Mouse (Mus musculus) thymus, postnatal 10 days (tissue): ENCODE data around the gene Col16a1.

ENCODE experiments used
- DNase-seq, 2 experiments: peaks; one replicate each; pipeline ENCODE4 v3.0.0; 2021; ENCODE audit warnings: low spot score in 2 of 2

Gene Col16a1

DNA sequence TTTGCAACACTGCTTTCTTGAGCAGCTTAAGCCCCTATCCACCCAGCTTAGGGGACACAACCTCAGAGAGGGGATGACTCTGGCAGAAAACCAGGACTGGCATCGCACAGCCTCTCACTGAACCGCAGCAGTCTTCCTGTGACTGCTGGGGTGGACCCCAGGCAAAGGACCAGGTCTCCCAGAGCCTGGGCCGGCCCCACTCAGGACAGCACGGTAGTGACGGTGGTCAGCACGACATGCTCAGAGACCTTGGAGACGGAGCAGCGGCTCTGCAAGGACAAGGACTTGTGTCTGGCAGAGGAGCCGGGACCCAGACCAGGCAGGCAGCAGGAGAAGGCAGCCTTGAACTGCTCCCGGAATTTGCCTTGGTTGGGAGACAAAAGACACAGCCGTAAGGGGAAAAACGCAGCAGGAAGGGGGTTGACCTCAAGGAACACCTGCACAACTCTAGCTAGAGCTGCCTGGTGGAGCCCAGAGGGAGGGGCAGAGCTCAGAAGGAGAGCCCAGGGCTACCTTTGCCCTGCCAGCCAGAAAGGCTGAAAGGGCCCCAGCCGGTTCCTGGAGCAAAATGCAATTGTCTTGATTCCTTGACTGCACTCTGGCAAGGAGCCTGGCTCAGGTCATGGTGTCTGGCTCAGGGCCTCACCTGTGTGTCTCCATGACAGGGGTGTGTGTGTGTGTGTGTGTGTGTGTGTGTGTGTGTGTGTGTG lies 83.2 kb downstream of the Col16a1 start:
- DNase-seq, result no peak

DNA sequence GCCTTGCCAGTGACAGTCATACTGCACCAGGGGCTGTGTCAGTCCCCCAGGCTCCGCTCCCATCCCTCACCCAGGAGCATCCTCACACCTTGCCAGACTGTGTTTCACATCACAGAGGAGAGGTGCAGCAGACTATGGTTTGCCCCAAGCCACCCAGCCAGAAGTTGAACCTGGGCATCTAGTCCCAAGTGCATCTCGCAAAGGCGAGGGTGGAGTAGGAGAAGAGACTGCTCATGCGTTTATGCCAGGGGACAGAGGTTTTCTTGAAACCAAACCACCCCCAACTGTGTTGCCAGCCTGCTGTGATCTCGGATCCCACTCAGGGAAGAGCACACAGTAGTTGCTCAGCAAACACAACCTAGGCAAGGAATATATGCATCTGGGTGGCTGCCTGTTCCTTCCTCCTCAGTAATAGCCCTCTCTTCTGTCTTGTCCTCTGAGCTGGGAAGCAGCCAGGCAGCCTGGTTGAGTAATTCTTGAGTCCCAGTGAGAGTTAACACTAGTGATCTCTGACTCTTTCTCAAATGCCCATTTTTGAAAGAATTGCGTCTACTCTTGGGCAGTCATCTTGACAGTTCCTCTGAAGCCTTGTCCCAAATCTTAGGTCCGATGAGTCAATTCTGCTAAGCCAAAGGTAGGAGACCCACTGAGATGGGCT lies 83.9 kb downstream of the Col16a1 start:
- no peak for DNase-seq

DNA sequence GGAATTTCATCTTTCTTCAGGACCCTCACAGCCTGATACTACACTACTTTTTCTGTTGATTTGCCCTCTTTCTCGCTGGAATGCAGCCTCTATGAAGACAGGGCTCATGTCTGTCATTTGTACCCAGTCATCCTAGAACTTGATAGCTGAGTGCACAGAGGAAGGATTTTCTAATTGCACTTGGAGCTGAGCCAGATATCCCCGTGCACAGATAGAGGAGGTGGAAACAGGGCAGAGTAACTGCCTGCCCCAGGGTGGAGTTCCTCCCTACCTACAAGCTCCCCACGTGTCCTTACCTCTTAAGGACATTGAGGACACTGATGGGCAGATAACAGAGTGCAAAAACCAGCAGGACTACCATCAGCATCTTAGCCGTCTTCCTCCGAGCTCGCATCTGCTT lies 85.8 kb downstream of the Col16a1 start:
- DNase-seq, result no peak

DNA sequence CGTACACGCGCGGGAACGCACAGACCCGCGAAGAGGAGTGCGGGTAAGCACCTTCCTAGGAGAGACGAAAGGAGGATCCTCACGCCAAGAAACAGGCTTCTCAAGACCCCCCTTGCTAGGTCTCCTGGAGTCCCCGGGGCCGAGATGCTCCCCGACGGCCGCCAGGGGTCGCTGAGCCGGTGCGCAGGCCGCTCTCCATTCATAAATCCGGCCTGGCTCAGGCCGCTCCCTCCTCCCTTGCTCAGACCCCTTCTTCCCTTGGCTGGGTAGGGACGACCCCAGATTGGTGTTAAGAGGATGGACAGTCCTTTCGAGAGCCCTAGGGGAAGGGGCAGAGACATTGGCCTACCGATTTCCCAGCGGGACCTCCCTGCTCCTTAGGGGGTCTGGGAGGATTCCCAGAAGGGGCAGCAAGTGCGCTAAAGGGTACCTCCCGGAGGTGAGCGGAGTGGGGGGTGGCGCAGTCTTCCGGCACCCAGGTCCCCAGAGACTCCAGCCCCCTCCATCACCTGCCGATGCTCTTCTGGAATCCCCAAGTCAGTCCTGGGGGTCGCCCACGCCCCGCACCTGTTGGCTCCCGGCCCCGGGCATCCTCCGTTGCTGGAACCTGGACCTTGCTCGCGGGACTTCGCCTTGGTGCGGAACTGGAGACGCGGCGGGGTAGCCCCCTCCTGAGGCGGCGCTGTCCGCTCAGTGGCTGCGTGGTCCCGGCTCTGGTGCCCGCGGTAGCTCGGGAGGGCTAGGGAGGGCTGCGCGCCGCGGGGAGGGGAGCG lies 91.0 kb downstream of the Col16a1 start:
- DNase-seq, result peak in 1 of 2 experiments; percentile 62

DNA sequence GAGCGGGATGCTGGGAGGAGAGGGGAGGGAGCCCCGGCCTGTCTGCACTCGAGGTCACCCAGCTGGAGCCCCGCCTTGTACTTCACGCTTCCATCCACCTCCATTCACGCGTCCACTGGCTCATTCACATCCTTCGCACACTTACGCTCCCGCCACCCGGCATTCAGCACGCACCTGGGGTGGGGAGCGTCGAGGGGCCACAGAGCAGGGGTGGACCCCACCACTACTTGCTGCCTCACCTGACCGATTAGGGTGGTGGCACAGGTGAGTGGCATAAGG lies 91.5 kb downstream of the Col16a1 start, which contains the start of gene Hcrtr1:
Gene Hcrtr1, minus strand, starts transcription at position 146 of the 279 bp plus-strand sequence.
- DNase-seq, result no peak

DNA sequence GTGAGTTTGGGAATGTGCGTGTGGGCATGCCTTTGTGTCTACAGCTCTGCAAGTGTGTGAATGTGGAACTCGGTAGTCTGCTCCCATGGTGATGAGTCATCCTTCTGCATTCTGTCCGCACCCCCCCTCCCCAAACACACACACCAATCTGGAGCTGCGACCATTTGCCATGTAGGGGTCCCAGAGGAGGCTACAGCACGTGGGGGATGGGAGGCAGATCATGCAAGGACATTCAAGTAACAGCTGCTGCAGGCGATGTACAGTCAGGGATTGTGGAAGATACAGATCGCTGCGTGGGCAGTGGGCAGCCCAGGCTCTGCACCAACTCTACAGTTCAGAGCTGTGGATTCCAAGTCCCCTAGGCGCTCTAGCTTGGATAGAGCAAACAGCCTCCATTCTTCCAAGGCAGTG lies 93.4 kb downstream of the Col16a1 start:
- no peak for DNase-seq

DNA sequence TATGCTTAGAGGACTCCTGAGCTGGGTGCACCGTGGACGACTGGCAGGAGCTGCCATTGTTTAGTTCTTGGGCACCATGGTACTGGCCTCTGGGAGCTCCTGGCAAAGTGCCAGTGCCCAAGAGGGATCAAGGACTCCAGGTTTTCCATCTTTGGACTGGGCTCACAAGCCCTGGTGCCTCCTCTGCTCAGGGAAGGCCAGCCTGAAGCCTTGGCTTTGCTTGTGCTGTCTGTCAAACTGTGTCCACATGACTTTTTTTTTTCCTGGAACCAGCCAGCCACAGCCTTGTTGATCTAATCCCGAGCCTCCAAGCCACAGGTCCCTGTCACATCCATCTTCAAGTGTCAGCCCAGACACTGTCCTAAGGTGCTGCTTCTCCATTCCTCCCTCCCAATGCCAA lies 94.1 kb downstream of the Col16a1 start:
- no peak for DNase-seq

DNA sequence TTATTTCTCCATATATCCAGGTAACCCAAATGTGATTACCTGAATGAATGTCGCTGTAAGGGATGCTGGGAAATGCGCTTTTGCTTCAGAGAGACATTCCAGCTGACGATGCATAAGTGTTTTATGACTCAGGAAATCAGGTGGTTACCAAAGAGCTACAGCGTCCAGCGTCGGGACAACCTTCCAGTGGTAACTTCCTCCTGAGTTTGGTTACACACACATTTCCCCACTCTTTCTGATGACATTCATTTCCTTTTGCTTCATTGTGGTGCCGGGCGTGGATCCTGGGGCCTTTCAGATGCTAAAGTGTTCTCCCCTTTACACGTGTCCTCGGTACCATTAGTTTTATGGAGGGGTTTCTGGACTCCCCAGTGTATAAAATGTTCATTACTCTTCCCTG lies 100.8 kb downstream of the Col16a1 start:
- DNase-seq, result no peak
